Mouse (Mus musculus) heart, embryonic 13.5 days (tissue): ENCODE data around the gene Polr2l. TPM values are rescaled to one million over a fixed set of nuclear protein-coding genes. Genes with fewer than 3 reads are reported as not detected.
A peak's percentile ranks its signal among the peaks of the same experiment; 100 is the strongest.

ENCODE experiments used
- ATAC-seq: fragments of 200-750 bp; cut with Nextera tagmentation; 2 replicates; pipeline ENCODE4 v1.8.0; 2017; ENCODE audit warnings: moderate TSS enrichment; ENCODE audit not compliant: insufficient number of reproducible peaks, low FRiP score, low TSS enrichment; ENCODE audit errors: extremely low read depth
- H3K27ac ChIP-seq: fragments of 300-500 bp; sonication (generic); replicated peaks from 2 replicates; pipeline ENCODE4 v1.5.1; 2015; ENCODE audit warnings: moderate library complexity, mild to moderate bottlenecking, inconsistent platforms
- H3K27me3 ChIP-seq: fragments of 300-500 bp; sonication (generic); replicated peaks from 2 replicates; pipeline ENCODE4 v1.6.1; 2015; ENCODE audit warnings: mild to moderate bottlenecking, inconsistent platforms
- H3K36me3 ChIP-seq: fragments of 300-500 bp; sonication (generic); 2 replicates; pipeline ENCODE4 v1.6.1; 2015; ENCODE audit warnings: mild to moderate bottlenecking, inconsistent platforms
- H3K4me1 ChIP-seq: fragments of 300-500 bp; sonication (generic); 2 replicates; pipeline ENCODE4 v1.6.1; 2015; ENCODE audit warnings: inconsistent platforms
- H3K4me2 ChIP-seq: fragments of 300-500 bp; sonication (generic); 2 replicates; pipeline ENCODE4 v1.6.1; 2015; ENCODE audit warnings: inconsistent platforms, mild to moderate bottlenecking, moderate library complexity
- H3K4me3 ChIP-seq: fragments of 300-500 bp; sonication (generic); 2 replicates; pipeline ENCODE4 v1.5.1; 2015; ENCODE audit warnings: moderate library complexity, mild to moderate bottlenecking, inconsistent platforms
- H3K9ac ChIP-seq: fragments of 300-500 bp; sonication (generic); 2 replicates; pipeline ENCODE4 v1.6.1; 2015; ENCODE audit warnings: inconsistent platforms, mild to moderate bottlenecking, moderate library complexity
- H3K9me3 ChIP-seq: fragments of 300-500 bp; sonication (generic); 2 replicates; pipeline ENCODE4 v1.6.1; 2016; ENCODE audit warnings: inconsistent platforms
- WGBS: fragments of 180-500 bp; shearing (Covaris S2); methylation state at CpG from one replicate; pipeline ENCODE4 v1.1.7; 2015; ENCODE audit warnings: mixed read lengths; 5-methylcytosine and 5-hydroxymethylcytosine counted together
- polyA plus RNA-seq: library from polyadenylated mRNA; unstranded; fragments of >200 nt; fragmentation: Nextera tagmentation; extraction: Ambion mirVana; gene quantifications from 2 replicates; pipeline ENCODE4 v1.2.1, GENCODE M21; 2015

The Polr2l gene
- polyA plus RNA-seq, 1 experiment from 2014 or later: 67.3 TPM

- Histone ChIP-seq H3K27me3 (no peaks in the 10 kb centered on the region), H3K4me3 (peak within 1 kb of the TSS; percentile 59), H3K9ac (peak within 1 kb of the TSS; percentile 79), H3K36me3 (peaks cover 38% of the 10 kb centered on the region), H3K9me3 (no peaks in the 10 kb centered on the region), H3K27ac (peak within 1 kb of the TSS; percentile 76), H3K4me2 (peak within 1 kb of the TSS; percentile 86), H3K4me1 (peaks cover 50% of the 10 kb centered on the region)
- no peak for ATAC-seq
- WGBS: under 1% methylated on average over 25 of the region's 25 CpGs
Observed at GRCm38 (mm10) chr7:141443828-141444237, 31.1 kb downstream of the Polr2l start, which contains the start of gene Pidd1. Pidd1 (minus strand) TSS chr7:141444025.

DNA sequence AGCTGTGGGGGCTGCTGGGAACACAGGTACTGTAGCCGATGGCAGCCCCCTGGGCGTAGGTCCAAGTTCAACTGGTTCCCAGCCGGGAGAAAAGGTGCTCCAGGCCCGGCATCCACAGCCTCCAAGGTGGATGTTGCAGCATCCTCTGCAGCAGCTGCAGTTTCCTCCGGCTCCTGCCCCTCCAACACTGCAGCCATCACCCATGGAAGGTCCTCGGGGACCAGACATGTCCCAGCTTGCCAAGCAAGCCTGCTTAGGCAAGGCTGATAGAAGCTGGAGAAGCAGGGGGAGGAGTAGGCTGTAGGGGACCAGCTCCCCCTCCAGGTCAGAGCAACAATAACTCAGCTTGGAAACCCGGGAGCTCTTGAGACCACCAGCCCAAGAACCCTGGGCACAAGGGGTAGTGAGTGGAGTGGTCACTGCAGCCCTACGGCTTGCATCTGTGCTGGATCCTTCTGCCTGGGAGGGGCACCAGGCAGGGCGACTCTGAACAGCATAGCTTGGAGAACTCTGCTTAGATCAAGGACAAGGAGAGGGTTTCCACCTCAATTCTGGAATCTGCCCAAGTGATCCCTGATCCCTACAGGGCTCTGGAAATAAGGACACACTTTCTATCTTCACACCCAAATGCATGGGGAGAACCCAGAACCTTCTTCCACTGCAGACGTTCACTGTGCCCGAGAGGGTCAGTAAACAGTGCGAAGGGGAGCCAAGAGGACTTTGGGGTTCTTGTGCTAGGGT lies 31.7 kb downstream of the Polr2l start:
- peaks cover 44% of the 10 kb centered on the region for H3K4me1 ChIP-seq
- WGBS: 21% methylated on average over 12 of the region's 12 CpGs
- H3K36me3 ChIP-seq: peaks cover 38% of the 10 kb centered on the region

DNA sequence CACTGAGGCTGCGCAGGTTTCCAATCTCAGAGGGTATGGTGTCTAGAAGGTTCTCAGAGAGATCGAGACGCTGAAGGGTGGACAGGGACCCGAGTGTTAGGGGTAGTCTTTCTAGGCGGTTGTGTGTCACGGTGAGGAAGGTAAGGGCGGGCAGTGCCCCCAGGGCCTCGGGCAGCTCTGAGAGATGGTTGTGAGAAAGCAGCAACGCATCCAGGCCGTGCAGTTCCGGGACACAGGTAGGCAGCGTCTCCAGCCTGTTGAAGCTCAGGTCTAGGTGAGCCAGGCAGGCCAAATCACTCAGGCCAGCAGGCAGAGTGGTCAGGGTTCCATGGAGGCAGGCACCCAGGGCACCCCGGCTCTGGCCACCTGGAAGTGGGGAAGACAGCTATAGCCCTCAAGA lies 32.7 kb downstream of the Polr2l start:
- H3K4me3 ChIP-seq: peak overlapping the region; percentile 59

More for the DNA sequence above, 31.7 kb downstream of the Polr2l start:
- Histone ChIP-seq H3K27me3 (no peaks in the 10 kb centered on the region), H3K9me3 (no peaks in the 10 kb centered on the region), H3K4me2 (peak overlapping the region; percentile 86), H3K27ac (peak overlapping the region; percentile 48), H3K4me3 (peak overlapping the region; percentile 59), H3K9ac (peak overlapping the region; percentile 79)
- no peak for ATAC-seq

DNA sequence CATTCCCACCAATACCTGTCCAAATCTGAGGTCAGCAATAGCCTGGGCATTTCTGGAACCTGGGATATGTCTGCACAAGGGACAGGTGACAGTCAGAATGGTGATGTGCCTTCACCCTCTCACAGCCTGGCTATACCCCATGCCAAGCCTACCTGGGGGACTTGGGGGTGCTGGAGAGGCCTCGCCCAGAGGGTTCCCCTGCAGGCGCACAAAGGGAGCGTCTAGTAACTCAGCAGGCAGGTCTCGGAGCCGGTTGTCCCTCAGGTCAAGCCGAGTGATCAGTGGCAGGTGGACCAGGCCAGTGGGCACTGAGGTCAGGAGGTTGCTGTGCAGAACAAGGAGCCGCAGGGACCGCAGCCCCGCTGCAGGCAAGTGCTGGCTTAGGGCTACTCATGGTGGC lies 33.5 kb downstream of the Polr2l start:
- WGBS: 90% methylated on average over 9 of the region's 9 CpGs
- Histone ChIP-seq H3K4me3 (no peak overlapping the region), H3K9me3 (no peaks in the 10 kb centered on the region), H3K4me1 (peaks cover 47% of the 10 kb centered on the region), H3K36me3 (peaks cover 43% of the 10 kb centered on the region), H3K9ac (0 out of 2 replicates have a peak overlapping the region, but pooled peaks have one; percentile 24), H3K4me2 (no peak overlapping the region), H3K27me3 (no peaks in the 10 kb centered on the region), H3K27ac (no peak overlapping the region)
- ATAC-seq: no peak

More for the DNA sequence above, 32.7 kb downstream of the Polr2l start:
- no peaks in the 10 kb centered on the region for H3K9me3 ChIP-seq
- peaks cover 43% of the 10 kb centered on the region for H3K36me3 ChIP-seq
- 91% methylated on average over 13 of the region's 13 CpGs for WGBS
- H3K9ac ChIP-seq: peak overlapping the region; percentile 79
- H3K4me1 ChIP-seq: peaks cover 44% of the 10 kb centered on the region
- peak overlapping the region; percentile 86 for H3K4me2 ChIP-seq
- H3K27ac ChIP-seq: no peak overlapping the region
- no peak for ATAC-seq
- no peaks in the 10 kb centered on the region for H3K27me3 ChIP-seq

DNA sequence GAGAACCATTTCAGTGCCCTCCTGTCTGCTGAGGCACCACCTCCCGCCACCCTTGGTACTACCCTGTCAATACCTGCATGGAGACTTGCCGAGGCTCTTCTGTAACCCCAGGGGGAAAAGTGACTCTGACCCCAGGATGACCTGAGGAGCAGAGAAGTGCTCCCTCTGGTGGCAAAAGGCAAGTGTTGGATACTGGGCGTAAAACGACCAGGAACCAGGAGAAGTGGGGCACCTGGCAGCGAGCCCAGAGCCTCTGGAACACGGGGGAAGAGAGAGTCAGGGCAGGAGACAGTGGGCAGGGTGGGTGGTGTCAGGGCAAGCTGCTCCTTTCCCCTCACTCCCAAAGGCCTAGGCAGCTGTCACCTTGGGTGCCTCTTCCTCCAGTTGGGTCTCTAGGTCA lies 34.3 kb downstream of the Polr2l start:
- H3K27ac ChIP-seq: no peak overlapping the region
- H3K9me3 ChIP-seq: no peaks in the 10 kb centered on the region
- peaks cover 55% of the 10 kb centered on the region for H3K4me1 ChIP-seq
- H3K4me3 ChIP-seq: no peak overlapping the region
- ATAC-seq: no peak
- no peak overlapping the region for H3K4me2 ChIP-seq
- H3K9ac ChIP-seq: no peak overlapping the region
- WGBS: 23% methylated on average over 6 of the region's 6 CpGs
- peaks cover 43% of the 10 kb centered on the region for H3K36me3 ChIP-seq
- H3K27me3 ChIP-seq: no peaks in the 10 kb centered on the region

DNA sequence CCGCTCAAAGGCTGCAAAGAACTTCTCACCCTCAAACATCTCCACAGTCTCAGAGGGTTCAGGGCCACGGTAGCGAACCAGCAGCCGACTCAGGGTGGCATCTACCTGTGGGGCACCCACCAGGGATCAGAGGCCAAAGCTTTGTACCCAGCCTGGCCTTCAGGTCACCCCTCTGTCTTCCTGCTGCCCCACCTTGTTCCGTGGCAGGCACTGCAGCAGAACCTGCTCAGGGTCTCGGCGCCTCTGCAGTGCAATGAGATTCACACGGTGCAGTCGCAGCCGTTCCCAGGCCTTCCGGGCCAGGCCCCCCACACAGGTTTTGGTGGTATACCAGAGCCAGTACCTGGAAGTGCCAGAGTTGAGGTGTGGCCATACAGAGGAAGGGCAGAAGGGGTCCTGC lies 35.1 kb downstream of the Polr2l start:
- WGBS: 93% methylated on average over 11 of the region's 11 CpGs

GRCm38 (mm10) chr7:141439140-141439679 lies 35.7 kb downstream of the Polr2l start:
- 93% methylated on average over 10 of the region's 10 CpGs for WGBS

More for the DNA sequence above, 35.1 kb downstream of the Polr2l start:
- no peak overlapping the region for H3K27ac ChIP-seq
- no peak overlapping the region for H3K9ac ChIP-seq
- H3K4me3 ChIP-seq: no peak overlapping the region
- no peaks in the 10 kb centered on the region for H3K27me3 ChIP-seq
- no peak for ATAC-seq
- peaks cover 61% of the 10 kb centered on the region for H3K4me1 ChIP-seq
- no peaks in the 10 kb centered on the region for H3K9me3 ChIP-seq
- H3K36me3 ChIP-seq: peaks cover 43% of the 10 kb centered on the region
- H3K4me2 ChIP-seq: no peak overlapping the region

GRCm38 (mm10) chr7:141438201-141438968 lies 36.5 kb downstream of the Polr2l start:
- WGBS: 89% methylated on average over 12 of the region's 12 CpGs
- Histone ChIP-seq H3K4me3 (no peak overlapping the region), H3K36me3 (peaks cover 48% of the 10 kb centered on the region), H3K27me3 (no peaks in the 10 kb centered on the region), H3K4me1 (peaks cover 66% of the 10 kb centered on the region), H3K9ac (no peak overlapping the region), H3K9me3 (no peaks in the 10 kb centered on the region), H3K4me2 (no peak overlapping the region), H3K27ac (no peak overlapping the region)
- ATAC-seq: no peak

More at GRCm38 (mm10) chr7:141439140-141439679, 35.7 kb downstream of the Polr2l start:
- no peaks in the 10 kb centered on the region for H3K9me3 ChIP-seq
- peaks cover 65% of the 10 kb centered on the region for H3K4me1 ChIP-seq
- ATAC-seq: no peak
- no peak overlapping the region for H3K27ac ChIP-seq
- H3K27me3 ChIP-seq: no peaks in the 10 kb centered on the region
- H3K4me3 ChIP-seq: no peak overlapping the region
- H3K4me2 ChIP-seq: no peak overlapping the region
- H3K36me3 ChIP-seq: peaks cover 43% of the 10 kb centered on the region
- no peak overlapping the region for H3K9ac ChIP-seq

GRCm38 (mm10) chr7:141437178-141438120 lies 37.5 kb downstream of the Polr2l start, which contains the start of gene Slc25a22:
Slc25a22 (minus strand) TSS chr7:141437892.
- Histone ChIP-seq H3K9ac (peak within 1 kb of the TSS; percentile 90), H3K4me2 (peak within 1 kb of the TSS; percentile 96), H3K36me3 (peaks cover 57% of the 10 kb centered on the region), H3K4me3 (peak within 1 kb of the TSS; percentile 77), H3K4me1 (peaks cover 56% of the 10 kb centered on the region), H3K27me3 (no peaks in the 10 kb centered on the region), H3K9me3 (no peaks in the 10 kb centered on the region), H3K27ac (peak within 1 kb of the TSS; percentile 62)
- peak; percentile 58; the same call in 1 of the 2 replicates for ATAC-seq
- WGBS: 6% methylated on average over 53 of the region's 53 CpGs

DNA sequence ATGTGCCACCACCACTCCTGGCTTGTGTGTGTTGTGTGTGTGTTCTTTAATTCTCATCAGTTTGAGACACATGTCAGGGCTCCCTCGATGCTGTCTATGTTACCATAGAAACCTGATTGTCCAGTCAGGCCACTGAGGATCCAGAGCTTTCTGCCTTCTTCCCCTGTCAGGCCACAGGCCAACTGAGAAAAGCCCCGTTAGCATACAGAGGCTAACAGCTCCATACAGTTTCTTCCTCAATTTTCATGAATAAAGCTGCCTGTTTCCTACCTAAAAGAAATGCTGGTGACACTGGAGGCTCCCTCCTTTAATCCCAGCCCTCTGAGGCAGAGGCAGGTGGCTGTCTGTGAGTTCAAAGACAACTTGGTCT lies 38.4 kb downstream of the Polr2l start:
- Histone ChIP-seq H3K4me3 (peak overlapping the region; percentile 77), H3K27ac (no peak overlapping the region), H3K36me3 (peaks cover 59% of the 10 kb centered on the region), H3K4me2 (peak overlapping the region; percentile 96), H3K9me3 (no peaks in the 10 kb centered on the region), H3K9ac (peak overlapping the region; percentile 90), H3K4me1 (peaks cover 50% of the 10 kb centered on the region), H3K27me3 (no peaks in the 10 kb centered on the region)
- ATAC-seq: no peak
- 64% methylated on average over 2 of the region's 2 CpGs for WGBS
